10 mouse cellular contexts compared by ENCODE assay signal in genomic region chr11:37364430-37364829, GRCm38 (mm10).
DNase-seq lines count a peak whose midpoint lies in the region; ATAC-seq and TF ChIP-seq lines count a peak whose summit lies in the region.
"Had no signal": no experiment of that assay in that cellular context is flagged by ENCODE, and none has a peak within 500 bp of the region (broad histone marks: within the 10 kb centered on the region; RNA-seq: fewer than 3 reads in every experiment).

No protein-coding gene starts in this region.

- no peak for ATAC-seq in embryonic facial prominence, embryonic 14.5 days (ENCODE audit: low read depth)
- no peak for ATAC-seq in stomach, postnatal 0 days (ENCODE audit: low FRiP score, low TSS enrichment)

- no peak for TF ChIP-seq EP300 in stomach, postnatal 0 days (optimal IDR thresholded peaks at IDR 0.05)

- no peak for TF ChIP-seq CTCF in stomach, postnatal 0 days (IDR thresholded peaks at IDR 0.05; ENCODE audit: low read depth)

- no peak overlapping the region for H3K4me2 ChIP-seq in embryonic facial prominence, embryonic 14.5 days (ENCODE audit: low read depth, low read length)
- H3K4me2 ChIP-seq in stomach, postnatal 0 days (replicated peaks; ENCODE audit: low read depth): no peak overlapping the region
- H3K4me2 ChIP-seq: hindbrain, embryonic 12.5 days; limb, embryonic 13.5 days had no signal

- WGBS in embryonic facial prominence, embryonic 14.5 days: 80% methylated on average over 2 of the region's 2 CpGs
- WGBS in embryonic facial prominence, embryonic 10.5 days: 93% methylated on average over 2 of the region's 2 CpGs
- 58% methylated on average over 2 of the region's 2 CpGs for WGBS in stomach, postnatal 0 days

- H3K27me3 ChIP-seq in embryonic facial prominence, embryonic 14.5 days (replicated peaks; ENCODE audit: control insufficient read depth, insufficient read depth, low read length): no peaks in the 10 kb centered on the region
- no peaks in the 10 kb centered on the region for H3K27me3 ChIP-seq in embryonic facial prominence, embryonic 10.5 days (replicated peaks; ENCODE audit: low read depth, poor library complexity, severe bottlenecking)
- no peaks in the 10 kb centered on the region for H3K27me3 ChIP-seq in stomach, postnatal 0 days (ENCODE audit: control insufficient read depth, insufficient read depth, low read length)
- H3K27me3 ChIP-seq: hindbrain, embryonic 12.5 days; limb, embryonic 13.5 days had no signal

- H3K4me1 ChIP-seq in embryonic facial prominence, embryonic 14.5 days (ENCODE audit: control insufficient read depth, insufficient read depth, low read length): no peaks in the 10 kb centered on the region
- no peaks in the 10 kb centered on the region for H3K4me1 ChIP-seq in embryonic facial prominence, embryonic 10.5 days
- no peaks in the 10 kb centered on the region for H3K4me1 ChIP-seq in stomach, postnatal 0 days (replicated peaks; ENCODE audit: control insufficient read depth, insufficient read depth)
- H3K4me1 ChIP-seq: hindbrain, embryonic 12.5 days; limb, embryonic 13.5 days had no signal

- no peak overlapping the region for H3K27ac ChIP-seq in embryonic facial prominence, embryonic 14.5 days (replicated peaks; ENCODE audit: low read depth, low read length)
- no peak overlapping the region for H3K27ac ChIP-seq in embryonic facial prominence, embryonic 10.5 days (replicated peaks)
- H3K27ac ChIP-seq in stomach, postnatal 0 days (replicated peaks): no peak overlapping the region
- H3K27ac ChIP-seq: hindbrain, embryonic 12.5 days; limb, embryonic 13.5 days had no signal

- H3K9ac ChIP-seq in embryonic facial prominence, embryonic 14.5 days (ENCODE audit: low read depth, low read length): no peak overlapping the region
- no peak overlapping the region for H3K9ac ChIP-seq in stomach, postnatal 0 days (ENCODE audit: low read length)
- H3K9ac ChIP-seq: hindbrain, embryonic 12.5 days; limb, embryonic 13.5 days had no signal

- DNase-seq in embryonic facial prominence, embryonic 14.5 days (ENCODE audit: low spot score): peak; percentile 13
- DNase-seq in embryonic facial prominence, embryonic 10.5 days (ENCODE audit: low spot score): no peak
- peak; percentile 60 for DNase-seq in right cerebral cortex, adult 18-20 months
- no peak for DNase-seq in right cerebral cortex, postnatal 4 days
- DNase-seq in layer of hippocampus, adult 8-10 months (ENCODE audit: low spot score in 2 of 2): peak; percentile 73 to 79
- DNase-seq in right cerebral cortex, postnatal 14 days: peak; percentile 6
- no peak for DNase-seq in stomach, postnatal 0 days (ENCODE audit: low spot score)
- DNase-seq in MN1 (ENCODE audit: low spot score): no peak

- H3K4me3 ChIP-seq in embryonic facial prominence, embryonic 14.5 days (ENCODE audit: low read depth, low read length): no peak overlapping the region
- no peak overlapping the region for H3K4me3 ChIP-seq in embryonic facial prominence, embryonic 10.5 days
- H3K4me3 ChIP-seq in stomach, postnatal 0 days (ENCODE audit: low read depth, low read length): no peak overlapping the region
- H3K4me3 ChIP-seq: hindbrain, embryonic 12.5 days; limb, embryonic 13.5 days had no signal

- no peaks in the 10 kb centered on the region for H3K9me3 ChIP-seq in embryonic facial prominence, embryonic 14.5 days (ENCODE audit: control insufficient read depth, low read length)
- H3K9me3 ChIP-seq in embryonic facial prominence, embryonic 10.5 days: no peaks in the 10 kb centered on the region
- H3K9me3 ChIP-seq in stomach, postnatal 0 days (ENCODE audit: control insufficient read depth, low read length): no peaks in the 10 kb centered on the region
- H3K9me3 ChIP-seq: hindbrain, embryonic 12.5 days; limb, embryonic 13.5 days had no signal

- no peaks in the 10 kb centered on the region for H3K36me3 ChIP-seq in embryonic facial prominence, embryonic 14.5 days (ENCODE audit: control insufficient read depth, insufficient read depth, low read length)
- no peaks in the 10 kb centered on the region for H3K36me3 ChIP-seq in embryonic facial prominence, embryonic 10.5 days (replicated peaks)
- H3K36me3 ChIP-seq in stomach, postnatal 0 days (ENCODE audit: control insufficient read depth, insufficient read depth, low read length): no peaks in the 10 kb centered on the region
- H3K36me3 ChIP-seq: hindbrain, embryonic 12.5 days; limb, embryonic 13.5 days had no signal

Comparison
In these comparisons a context has a peak if more than half of its experiments do, and no peak if none do; other contexts are left out.
1. DNase-seq: peak in embryonic facial prominence, embryonic 14.5 days (single experiment), right cerebral cortex, adult 18-20 months (single experiment), layer of hippocampus, adult 8-10 months (2 of 2) and right cerebral cortex, postnatal 14 days (single experiment); none in embryonic facial prominence, embryonic 10.5 days (single experiment), right cerebral cortex, postnatal 4 days (single experiment), stomach, postnatal 0 days (single experiment) and MN1 (single experiment).